Comparison of ENCODE assay signal across 12 mouse cellular contexts in the genomic region with DNA sequence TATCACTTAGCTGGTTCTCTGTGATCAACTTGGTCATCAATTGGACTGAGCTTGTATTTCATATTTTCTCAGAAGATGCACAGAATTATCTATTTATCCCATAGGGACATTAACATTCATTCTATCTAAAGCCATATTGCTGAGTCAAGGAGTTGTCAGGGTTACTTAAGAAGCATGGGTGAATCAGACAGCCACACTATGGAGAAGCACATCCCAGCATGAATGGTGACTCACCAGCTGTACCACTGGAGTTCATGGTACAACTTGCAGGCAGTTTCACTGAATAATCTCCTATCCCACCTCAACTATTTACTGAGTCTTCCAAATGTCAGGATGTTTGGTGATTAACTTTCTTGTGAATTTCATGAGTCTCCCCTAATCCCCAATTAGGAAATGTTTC.
"Had no signal": no experiment of that assay in that cellular context is flagged by ENCODE, and none has a peak within 500 bp of the region (broad histone marks: within the 10 kb centered on the region; RNA-seq: fewer than 3 reads in every experiment).

No protein-coding gene starts in this region.

- DNase-seq: kidney, postnatal 25 days; layer of hippocampus, postnatal 36 days; liver, embryonic 13.5 days; lung, adult 2 months; lung, postnatal 14 days; lung, postnatal 4 days; right cerebral cortex, adult 18-20 months; right cerebral cortex, postnatal 14 days; right cerebral cortex, postnatal 4 days; thymus, adult 2 months; thymus, postnatal 14 days; thymus, postnatal 4 days had no signal
